Mouse (Mus musculus): ENCODE data around the gene Gm20388. TPM values are rescaled to one million over a fixed set of nuclear protein-coding genes. Genes with fewer than 3 reads are reported as not detected.

The Gm20388 gene
- polyA plus RNA-seq, 1 experiment from 2014 or later = 12.4 TPM

DNA sequence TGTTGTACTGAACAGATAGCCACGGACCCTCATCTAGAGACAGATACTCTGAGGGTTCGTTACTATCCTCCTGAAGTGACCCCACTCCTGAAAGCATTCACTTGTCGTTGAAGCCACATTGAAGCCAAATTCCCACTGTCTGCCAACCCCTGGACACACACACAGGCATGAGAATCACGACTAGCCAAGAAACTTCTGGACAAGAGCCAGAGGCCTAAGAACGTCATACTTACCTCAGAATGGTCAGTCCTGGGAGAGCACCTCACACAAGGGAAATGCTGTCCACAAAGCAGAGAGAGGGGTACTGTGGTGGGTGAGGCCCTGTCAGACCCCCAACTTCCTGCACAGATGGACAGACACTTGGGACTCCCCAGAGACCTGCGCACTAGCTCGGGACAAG lies 1985.3 kb downstream of the Gm20388 start:
- 57% methylated on average over 7 of the region's 7 CpGs for WGBS
- Histone ChIP-seq H3K36me3 (ENCODE audit: control insufficient read depth, insufficient read depth, low read length) (no peaks in the 10 kb centered on the region), H3K27me3 (replicated peaks; ENCODE audit: control insufficient read depth, insufficient read depth, low read length) (no peaks in the 10 kb centered on the region), H3K4me1 (ENCODE audit: control insufficient read depth, insufficient read depth, low read depth, low read length) (peaks cover 30% of the 10 kb centered on the region), H3K27ac (ENCODE audit: low read depth, low read length) (no peak overlapping the region), H3K4me2 (ENCODE audit: low read length) (no peak overlapping the region), H3K4me3 (ENCODE audit: low read length) (no peak overlapping the region), H3K9me3 (ENCODE audit: control insufficient read depth, low read length) (no peaks in the 10 kb centered on the region), H3K9ac (ENCODE audit: low read depth, low read length) (no peak overlapping the region)
- no peak for ATAC-seq

GRCm38 (mm10) chr8:121896476-121897145 lies 1986.0 kb downstream of the Gm20388 start:
- Histone ChIP-seq H3K4me2 (ENCODE audit: low read length) (no peak overlapping the region), H3K9ac (ENCODE audit: low read depth, low read length) (peak overlapping the region; percentile 7; the same call in 1 of the 2 replicates)

GRCm38 (mm10) chr8:121897205-121897604 lies 1986.6 kb downstream of the Gm20388 start:
- no peak overlapping the region for H3K27ac ChIP-seq (ENCODE audit: low read depth, low read length)
- H3K9ac ChIP-seq (ENCODE audit: low read depth, low read length) = peak overlapping the region; percentile 41; the same call in 1 of the 2 replicates
- H3K27me3 ChIP-seq (replicated peaks; ENCODE audit: control insufficient read depth, insufficient read depth, low read length) = no peaks in the 10 kb centered on the region
- H3K36me3 ChIP-seq (ENCODE audit: control insufficient read depth, insufficient read depth, low read length) = no peaks in the 10 kb centered on the region
- ATAC-seq = no peak
- H3K4me3 ChIP-seq (ENCODE audit: low read length) = no peak overlapping the region
- WGBS = 87% methylated on average over 9 of the region's 9 CpGs
- peaks cover 34% of the 10 kb centered on the region for H3K4me1 ChIP-seq (ENCODE audit: control insufficient read depth, insufficient read depth, low read depth, low read length)
- no peaks in the 10 kb centered on the region for H3K9me3 ChIP-seq (ENCODE audit: control insufficient read depth, low read length)
- no peak overlapping the region for H3K4me2 ChIP-seq (ENCODE audit: low read length)

More at GRCm38 (mm10) chr8:121896476-121897145, 1986.0 kb downstream of the Gm20388 start:
- ATAC-seq = no peak
- 29% methylated on average over 12 of the region's 12 CpGs for WGBS
- Histone ChIP-seq H3K27me3 (replicated peaks; ENCODE audit: control insufficient read depth, insufficient read depth, low read length) (no peaks in the 10 kb centered on the region), H3K4me3 (ENCODE audit: low read length) (no peak overlapping the region), H3K27ac (ENCODE audit: low read depth, low read length) (no peak overlapping the region), H3K36me3 (ENCODE audit: control insufficient read depth, insufficient read depth, low read length) (no peaks in the 10 kb centered on the region), H3K9me3 (ENCODE audit: control insufficient read depth, low read length) (no peaks in the 10 kb centered on the region), H3K4me1 (ENCODE audit: control insufficient read depth, insufficient read depth, low read depth, low read length) (peaks cover 31% of the 10 kb centered on the region)

GRCm38 (mm10) chr8:121897871-121898381 lies 1987.3 kb downstream of the Gm20388 start:
- peak; percentile 32 for ATAC-seq
- no peak overlapping the region for H3K4me3 ChIP-seq (ENCODE audit: low read length)

GRCm38 (mm10) chr8:121898401-121898931 lies 1987.8 kb downstream of the Gm20388 start:
- peak overlapping the region; percentile 41 for H3K9ac ChIP-seq (ENCODE audit: low read depth, low read length)
- H3K27me3 ChIP-seq (replicated peaks; ENCODE audit: control insufficient read depth, insufficient read depth, low read length) = no peaks in the 10 kb centered on the region
- peak; percentile 75 for ATAC-seq
- peak overlapping the region; percentile 36 for H3K4me2 ChIP-seq (ENCODE audit: low read length)
- peak overlapping the region; percentile 57 for H3K27ac ChIP-seq (ENCODE audit: low read depth, low read length)
- H3K4me3 ChIP-seq (ENCODE audit: low read length) = no peak overlapping the region
- H3K9me3 ChIP-seq (ENCODE audit: control insufficient read depth, low read length) = no peaks in the 10 kb centered on the region
- WGBS = 8% methylated on average over 4 of the region's 4 CpGs
- peaks cover 34% of the 10 kb centered on the region for H3K4me1 ChIP-seq (ENCODE audit: control insufficient read depth, insufficient read depth, low read depth, low read length)
- no peaks in the 10 kb centered on the region for H3K36me3 ChIP-seq (ENCODE audit: control insufficient read depth, insufficient read depth, low read length)

More at GRCm38 (mm10) chr8:121897871-121898381, 1987.3 kb downstream of the Gm20388 start:
- peaks cover 34% of the 10 kb centered on the region for H3K4me1 ChIP-seq (ENCODE audit: control insufficient read depth, insufficient read depth, low read depth, low read length)
- no peaks in the 10 kb centered on the region for H3K9me3 ChIP-seq (ENCODE audit: control insufficient read depth, low read length)
- no peaks in the 10 kb centered on the region for H3K27me3 ChIP-seq (replicated peaks; ENCODE audit: control insufficient read depth, insufficient read depth, low read length)
- H3K9ac ChIP-seq (ENCODE audit: low read depth, low read length) = peak overlapping the region; percentile 41
- no peaks in the 10 kb centered on the region for H3K36me3 ChIP-seq (ENCODE audit: control insufficient read depth, insufficient read depth, low read length)
- 9% methylated on average over 7 of the region's 7 CpGs for WGBS
- H3K27ac ChIP-seq (ENCODE audit: low read depth, low read length) = peak overlapping the region; percentile 57
- H3K4me2 ChIP-seq (ENCODE audit: low read length) = peak overlapping the region; percentile 36

DNA sequence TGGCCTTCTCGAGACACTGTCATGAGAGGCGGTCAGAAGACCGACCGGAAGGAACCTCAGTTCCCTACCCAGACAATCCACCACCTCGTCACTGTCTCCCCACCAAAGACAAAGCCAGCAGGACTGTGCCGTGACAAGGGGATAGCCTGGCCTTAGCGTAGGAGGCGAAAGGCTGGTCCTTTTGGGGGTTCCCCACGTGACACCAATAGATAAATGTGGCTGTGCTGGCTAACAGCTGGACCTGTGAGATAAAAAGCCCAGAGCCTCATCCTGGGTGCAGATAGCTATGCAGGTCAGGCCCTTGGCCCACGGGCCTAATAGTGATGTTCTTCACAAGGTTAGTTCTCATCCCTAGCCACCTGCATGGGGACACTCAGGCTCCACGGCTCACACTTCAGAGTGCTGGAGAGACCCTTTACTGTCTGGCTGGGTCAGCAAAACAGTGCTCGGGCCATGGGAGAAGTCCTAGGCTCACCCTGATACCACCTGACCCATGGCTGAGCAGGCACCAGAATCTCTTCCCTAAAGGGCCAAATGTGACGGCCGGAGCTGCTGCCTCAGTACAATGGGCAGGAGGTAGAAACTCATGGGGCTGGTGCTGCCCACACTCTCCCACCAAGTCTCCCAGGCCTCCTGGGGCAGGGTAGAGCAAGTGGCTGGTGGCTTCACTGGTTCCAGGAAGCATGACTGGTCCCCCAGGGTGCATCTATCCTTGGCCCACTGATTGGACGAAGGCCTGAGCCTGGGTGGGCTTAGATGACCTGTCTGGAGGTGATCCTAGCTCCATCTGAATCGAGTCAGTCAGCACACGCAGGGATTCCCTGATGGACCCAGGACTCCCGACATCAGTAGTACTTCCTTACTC lies 1988.8 kb downstream of the Gm20388 start:
- Histone ChIP-seq H3K27ac (ENCODE audit: low read depth, low read length) (0 out of 2 replicates have a peak overlapping the region, but pooled peaks have one; percentile 48), H3K4me3 (ENCODE audit: low read length) (no peak overlapping the region), H3K27me3 (replicated peaks; ENCODE audit: control insufficient read depth, insufficient read depth, low read length) (no peaks in the 10 kb centered on the region), H3K36me3 (ENCODE audit: control insufficient read depth, insufficient read depth, low read length) (no peaks in the 10 kb centered on the region), H3K9me3 (ENCODE audit: control insufficient read depth, low read length) (no peaks in the 10 kb centered on the region), H3K4me1 (ENCODE audit: control insufficient read depth, insufficient read depth, low read depth, low read length) (peaks cover 36% of the 10 kb centered on the region), H3K4me2 (ENCODE audit: low read length) (peak overlapping the region; percentile 2; the same call in 1 of the 2 replicates), H3K9ac (ENCODE audit: low read depth, low read length) (peak overlapping the region; percentile 29; the same call in 1 of the 2 replicates)
- WGBS = 74% methylated on average over 18 of the region's 18 CpGs
- no peak for ATAC-seq

- H3K4me1 ChIP-seq (ENCODE audit: control insufficient read depth, insufficient read depth, low read depth, low read length) = peaks cover 47% of the 10 kb centered on the region
- no peak for ATAC-seq
- H3K27ac ChIP-seq (ENCODE audit: low read depth, low read length) = no peak overlapping the region
- 0 out of 2 replicates have a peak overlapping the region, but pooled peaks have one; percentile 1 for H3K4me2 ChIP-seq (ENCODE audit: low read length)
- WGBS = 56% methylated on average over 8 of the region's 8 CpGs
- no peaks in the 10 kb centered on the region for H3K27me3 ChIP-seq (replicated peaks; ENCODE audit: control insufficient read depth, insufficient read depth, low read length)
- H3K9me3 ChIP-seq (ENCODE audit: control insufficient read depth, low read length) = no peaks in the 10 kb centered on the region
- no peaks in the 10 kb centered on the region for H3K36me3 ChIP-seq (ENCODE audit: control insufficient read depth, insufficient read depth, low read length)
- no peak overlapping the region for H3K9ac ChIP-seq (ENCODE audit: low read depth, low read length)
- H3K4me3 ChIP-seq (ENCODE audit: low read length) = no peak overlapping the region
Measured at GRCm38 (mm10) chr8:121901498-121902236, 1991.0 kb downstream of the Gm20388 start.

DNA sequence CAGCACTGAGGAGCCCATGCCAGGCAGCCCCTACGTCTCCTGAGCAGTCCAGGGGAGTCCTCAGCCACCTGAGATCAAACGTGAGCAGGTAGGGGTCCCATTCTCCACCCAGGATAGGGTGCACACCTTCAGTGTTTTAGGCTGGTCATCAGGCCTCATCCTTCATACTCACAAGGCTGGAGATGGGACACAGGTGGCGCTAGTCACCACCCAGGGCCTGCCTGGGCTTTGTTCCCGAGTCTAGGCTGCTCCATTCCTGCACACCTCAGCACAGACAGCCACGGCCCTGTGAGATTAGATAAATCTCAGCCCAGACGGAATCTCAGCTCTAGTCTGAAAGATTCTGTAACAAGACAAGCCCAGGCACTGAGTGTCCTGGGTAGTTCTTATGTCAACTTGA lies 1993.3 kb downstream of the Gm20388 start:
- peak overlapping the region; percentile 18; the same call in 1 of the 2 replicates for H3K4me2 ChIP-seq (ENCODE audit: low read length)
- no peaks in the 10 kb centered on the region for H3K36me3 ChIP-seq (ENCODE audit: control insufficient read depth, insufficient read depth, low read length)
- peaks cover 29% of the 10 kb centered on the region for H3K4me1 ChIP-seq (ENCODE audit: control insufficient read depth, insufficient read depth, low read depth, low read length)
- no peak for ATAC-seq
- H3K4me3 ChIP-seq (ENCODE audit: low read length) = peak overlapping the region; percentile 6
- 67% methylated on average over 6 of the region's 6 CpGs for WGBS
- H3K27ac ChIP-seq (ENCODE audit: low read depth, low read length) = no peak overlapping the region
- H3K9me3 ChIP-seq (ENCODE audit: control insufficient read depth, low read length) = no peaks in the 10 kb centered on the region
- H3K9ac ChIP-seq (ENCODE audit: low read depth, low read length) = peak overlapping the region; percentile 18; the same call in 1 of the 2 replicates
- no peaks in the 10 kb centered on the region for H3K27me3 ChIP-seq (replicated peaks; ENCODE audit: control insufficient read depth, insufficient read depth, low read length)
